Mouse (Mus musculus): ENCODE results near the gene Ubqln4.
A peak's percentile ranks its signal among the peaks of the same experiment; 100 is the strongest.

Ubqln4 gene

DNA sequence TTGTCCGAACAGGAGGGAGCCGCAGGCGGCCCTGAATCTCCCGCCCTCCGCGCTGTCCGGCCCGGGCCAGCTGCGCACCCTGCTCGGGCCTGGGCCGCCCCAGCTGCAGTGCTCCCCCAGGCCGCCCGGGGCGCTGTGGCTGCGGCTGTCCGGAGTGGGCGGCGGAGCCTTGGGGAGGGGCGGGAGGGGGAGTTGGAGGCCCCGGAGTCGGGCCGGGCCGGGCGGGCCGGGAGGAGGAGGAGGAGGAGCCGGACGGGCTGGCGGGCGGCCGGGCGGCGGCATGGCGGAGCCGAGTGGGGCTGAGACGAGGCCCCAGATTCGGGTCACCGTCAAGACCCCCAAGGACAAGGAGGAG lies at the start of gene Ubqln4:
Gene Ubqln4, plus strand, starts transcription at position 234 of the 355 bp plus-strand sequence.
- no peak for DNase-seq

DNA sequence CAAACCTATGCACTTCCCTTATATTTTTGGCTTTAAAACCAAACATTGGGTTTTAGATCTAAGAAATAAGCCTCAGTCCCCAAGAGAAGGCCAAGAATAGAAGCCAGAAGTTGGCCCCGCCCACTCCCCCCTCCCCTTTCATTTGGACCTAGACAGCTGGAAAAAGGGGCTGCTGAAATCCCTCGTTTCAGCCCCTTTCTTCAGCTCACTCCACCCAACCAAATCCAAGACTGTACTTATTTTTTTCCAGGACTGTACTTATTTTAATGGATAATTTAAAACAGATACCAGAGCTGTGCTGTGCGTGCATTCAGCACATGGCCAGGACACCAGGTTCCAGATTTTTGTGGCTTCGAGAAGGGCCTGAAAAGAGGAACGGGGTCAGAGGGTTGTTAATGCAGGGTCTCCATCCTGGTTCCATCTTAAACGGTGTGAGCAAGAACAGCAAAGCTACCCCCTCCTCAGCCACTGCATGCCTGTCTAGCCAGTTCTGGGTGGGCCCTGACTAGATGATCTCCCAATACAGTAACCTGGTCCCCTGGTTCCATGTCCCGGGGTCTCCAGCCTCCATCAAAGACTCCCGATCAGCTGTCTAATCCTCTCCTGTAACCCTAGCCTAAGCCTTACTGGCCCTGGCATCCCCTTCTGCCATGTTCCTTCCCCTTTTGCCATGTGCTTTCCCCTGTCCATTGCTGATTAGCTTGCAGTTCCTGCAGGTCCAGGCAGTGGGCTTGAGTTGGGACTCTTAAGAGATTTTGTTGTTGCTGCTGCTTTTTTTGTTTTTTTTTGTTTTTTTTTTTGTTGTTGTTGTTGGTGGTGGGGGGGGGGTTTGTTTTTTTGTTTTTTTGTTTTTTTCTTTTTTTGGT lies 49.4 kb upstream of the Ubqln4 start:
- DNase-seq = no peak

DNA sequence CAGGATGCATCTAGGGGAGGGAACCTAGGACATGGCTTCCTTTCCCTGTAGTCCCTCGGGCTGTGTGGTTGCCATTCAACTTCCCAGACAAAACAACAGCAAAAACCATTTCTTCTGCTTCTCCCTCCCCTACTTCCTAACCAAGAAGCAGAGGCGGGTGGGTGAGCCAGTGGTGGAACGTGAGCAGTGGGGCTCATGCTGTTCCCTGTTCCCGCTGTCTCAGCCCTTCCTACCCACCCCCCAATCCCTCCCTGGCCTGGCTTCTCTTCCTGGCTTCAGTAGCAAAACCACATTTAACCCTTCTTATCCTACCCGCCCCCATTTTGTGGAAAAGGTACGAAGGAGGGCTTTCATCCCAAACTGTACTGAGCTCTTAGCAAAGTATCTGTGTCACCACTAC lies 48.5 kb upstream of the Ubqln4 start:
- no peak for DNase-seq

DNA sequence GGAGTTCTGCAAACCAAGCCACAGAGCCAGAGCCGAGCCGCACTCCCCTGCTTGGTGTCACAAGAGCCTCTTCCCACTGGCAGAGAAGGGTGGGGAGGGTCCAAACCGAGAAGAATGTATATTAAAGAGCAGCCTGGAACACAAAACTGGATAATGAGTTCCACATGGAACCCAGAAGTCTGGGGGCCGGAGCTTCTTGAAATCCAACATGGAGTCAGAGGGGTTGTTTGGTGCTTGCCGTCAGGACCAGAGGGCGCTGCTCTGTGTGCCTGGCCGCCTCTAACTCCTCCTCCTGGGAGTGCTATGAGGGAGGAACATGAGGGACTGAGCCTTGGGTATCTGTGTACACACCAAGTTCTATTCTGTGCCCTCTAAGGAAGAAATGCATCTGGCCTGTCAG lies 47.8 kb upstream of the Ubqln4 start:
- no peak for DNase-seq

DNA sequence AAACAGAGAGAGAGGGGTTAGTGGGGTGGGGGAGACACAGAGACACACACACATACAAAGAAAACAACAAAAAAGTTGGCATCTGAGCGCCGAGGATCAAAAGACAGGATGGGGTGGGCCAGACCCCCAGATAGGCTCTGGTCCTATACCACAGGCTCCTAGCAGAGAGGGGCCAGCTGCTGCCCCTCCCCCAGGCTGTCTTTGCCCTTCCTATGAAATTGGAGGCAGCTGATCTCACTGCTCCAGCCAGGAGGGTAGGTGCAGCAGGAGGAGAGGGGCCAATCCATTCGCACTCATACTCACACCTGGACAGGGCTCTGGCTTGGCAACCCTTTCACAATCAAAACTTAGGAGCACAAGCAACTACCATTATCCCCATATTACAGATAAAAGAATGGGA lies 44.3 kb upstream of the Ubqln4 start:
- no peak for DNase-seq

DNA sequence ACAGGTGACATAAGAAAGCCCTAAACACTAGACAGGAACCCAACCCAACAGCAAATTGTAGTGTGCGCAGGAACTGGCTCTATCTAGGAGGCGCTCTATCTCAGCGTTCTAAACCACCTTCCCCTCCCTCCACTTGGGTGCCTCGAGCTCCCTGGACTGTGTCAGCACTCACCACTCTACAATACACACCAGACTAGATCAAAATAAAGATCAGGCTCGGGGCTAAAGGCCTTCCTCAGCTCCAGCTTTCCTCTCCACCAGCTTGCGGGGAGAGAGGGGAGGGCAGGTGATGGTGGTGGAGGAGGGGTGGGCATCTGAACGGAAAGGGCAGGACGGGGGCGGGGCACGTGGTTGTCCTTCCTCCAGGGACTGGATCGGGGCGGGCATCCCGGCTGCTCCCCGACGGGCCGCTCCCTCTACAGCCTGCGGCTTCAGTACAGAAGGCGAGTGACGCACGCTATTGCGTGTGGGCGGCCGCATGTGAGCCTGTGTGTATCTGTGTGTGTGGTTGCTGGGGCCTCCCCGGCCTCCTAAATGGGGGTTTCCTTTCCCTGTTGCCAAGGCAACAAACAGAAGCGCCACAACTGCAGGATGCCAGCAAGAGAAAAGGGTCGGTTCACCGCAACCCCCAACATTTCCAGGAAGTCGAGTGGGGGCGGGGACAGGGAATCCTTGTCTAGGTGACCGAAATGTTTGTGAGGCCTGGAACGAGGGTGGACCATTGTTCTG lies 43.7 kb upstream of the Ubqln4 start, which contains the start of gene Lmna:
Gene Lmna, minus strand, starts transcription at position 265 of the 729 bp plus-strand sequence.
- DNase-seq = peak; percentile 95

DNA sequence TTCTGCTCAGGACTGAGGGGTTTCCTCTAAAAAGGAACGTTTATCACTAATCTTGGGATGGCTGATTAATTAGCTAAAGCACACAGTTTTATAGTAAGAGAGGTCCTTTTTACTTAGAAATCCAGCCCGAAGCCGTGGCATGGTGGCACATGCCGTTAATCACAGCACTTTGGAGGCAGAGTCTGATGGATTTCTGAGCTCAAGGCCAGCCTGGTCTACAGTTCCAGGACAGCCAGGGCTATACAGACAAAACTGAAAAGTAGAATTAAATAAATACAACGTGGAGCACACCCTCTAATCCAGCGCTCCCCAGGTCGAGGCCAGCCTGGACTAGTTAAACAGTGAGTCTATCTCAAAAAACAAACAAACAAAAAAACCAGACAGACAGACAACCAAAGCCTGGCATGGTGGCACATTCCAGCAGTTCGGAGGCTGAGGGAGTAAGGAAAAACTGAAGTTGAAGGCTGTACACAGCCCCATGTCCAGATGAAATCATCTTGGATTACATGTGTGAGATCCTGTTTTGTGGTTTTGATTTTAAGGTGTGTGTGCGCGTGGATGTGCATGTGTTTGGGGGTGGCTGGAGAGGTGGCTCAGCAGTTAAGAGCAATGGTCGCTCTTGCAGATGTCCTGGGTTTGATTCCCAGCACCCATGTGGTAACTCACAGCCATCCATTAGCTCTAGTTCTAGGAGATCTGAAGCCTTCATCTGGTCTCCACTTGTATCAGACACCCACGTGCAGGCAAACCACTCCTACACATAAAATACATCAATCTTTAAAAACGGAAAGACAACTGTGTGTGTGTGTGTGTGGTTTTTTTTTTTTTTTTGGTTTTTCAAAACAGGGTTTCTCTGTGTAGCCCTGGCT lies 42.9 kb upstream of the Ubqln4 start:
- DNase-seq = no peak

DNA sequence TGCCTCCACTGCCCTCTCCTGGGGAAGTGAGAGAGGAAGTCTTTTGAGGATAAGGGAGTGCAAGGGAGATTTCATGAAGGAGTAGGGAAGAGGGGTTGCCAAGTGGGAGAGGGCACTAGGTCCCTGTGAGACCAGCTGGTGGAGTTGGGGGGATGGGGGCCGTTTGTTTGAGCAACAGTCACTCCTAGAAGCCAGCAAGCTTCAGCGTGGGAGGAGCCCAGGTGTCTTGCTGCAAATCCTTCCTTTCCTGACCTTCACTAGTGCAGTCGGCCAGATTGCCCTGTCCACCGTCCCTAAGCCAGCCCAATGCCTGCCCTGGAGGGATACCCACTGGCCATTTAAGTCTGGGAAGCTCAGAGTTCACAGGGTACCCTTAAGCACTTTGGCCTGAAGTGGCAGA lies 42.0 kb upstream of the Ubqln4 start:
- DNase-seq = no peak

DNA sequence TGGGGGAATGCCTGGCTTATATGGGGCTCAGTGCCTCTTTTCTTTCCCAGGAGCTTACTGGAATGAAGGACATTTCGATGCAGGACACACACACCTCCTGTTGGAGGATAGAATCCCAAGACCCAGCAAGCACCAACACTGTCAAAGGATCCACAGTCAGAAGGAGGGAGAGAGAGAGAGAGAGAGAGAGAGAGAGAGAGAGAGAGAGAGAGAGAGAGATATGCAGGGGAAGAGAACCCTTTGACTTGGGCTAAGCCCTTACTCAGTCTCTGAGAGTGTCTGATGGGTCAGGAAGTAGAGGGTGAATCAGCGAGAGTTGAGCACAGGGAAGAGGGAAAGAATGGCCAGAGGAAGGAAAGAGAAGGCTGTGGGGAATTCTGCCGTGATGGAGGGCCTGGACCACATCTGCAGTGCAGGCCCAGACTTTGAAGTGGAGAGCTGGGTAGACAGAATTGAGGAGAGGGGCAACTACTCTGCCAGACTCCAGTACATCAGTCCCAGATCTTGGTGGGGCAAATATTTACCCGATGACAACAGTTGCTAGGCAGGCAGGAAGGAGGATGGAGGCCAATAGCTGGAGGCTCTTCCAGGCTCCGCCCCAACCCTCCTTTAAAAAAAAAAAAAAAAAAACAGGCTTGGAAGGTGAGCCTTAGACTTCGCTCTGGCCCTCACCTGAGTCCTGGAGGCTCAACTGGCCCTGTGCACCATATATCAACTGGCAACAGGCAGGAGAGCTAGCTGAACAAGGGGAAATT lies 41.2 kb upstream of the Ubqln4 start:
- no peak for DNase-seq

DNA sequence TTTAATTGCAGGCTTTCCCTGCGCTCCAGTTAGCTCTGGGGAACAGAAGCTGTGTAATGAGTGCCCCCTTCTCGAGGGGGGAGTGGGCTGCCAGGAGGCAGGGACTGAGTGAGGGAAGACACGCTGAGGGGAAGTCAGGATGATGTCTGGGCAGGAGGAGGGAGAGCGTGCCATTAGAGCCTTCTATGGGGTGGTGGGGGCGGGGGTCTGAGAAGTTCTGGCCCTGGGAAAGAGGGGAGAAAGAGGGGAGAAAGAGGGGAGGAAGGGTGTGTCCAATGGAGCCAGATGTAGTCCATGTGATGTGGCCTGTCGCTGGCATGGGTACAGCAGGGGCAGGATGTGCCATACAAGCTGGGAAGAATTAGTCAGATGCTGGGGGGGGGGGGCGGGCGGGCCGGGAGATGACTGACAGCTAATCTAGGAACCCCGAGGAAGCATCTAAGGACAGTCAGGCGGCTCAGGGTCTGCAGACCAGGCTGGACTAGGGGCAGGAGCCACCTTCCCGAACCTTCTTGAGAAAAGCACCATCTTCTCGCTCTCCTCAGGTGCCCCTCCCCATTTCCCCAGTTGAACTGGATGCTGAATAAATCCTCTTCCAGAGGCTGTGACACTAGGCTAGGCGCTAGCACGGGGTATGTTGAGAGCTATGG lies 40.5 kb upstream of the Ubqln4 start:
- no peak for DNase-seq

DNA sequence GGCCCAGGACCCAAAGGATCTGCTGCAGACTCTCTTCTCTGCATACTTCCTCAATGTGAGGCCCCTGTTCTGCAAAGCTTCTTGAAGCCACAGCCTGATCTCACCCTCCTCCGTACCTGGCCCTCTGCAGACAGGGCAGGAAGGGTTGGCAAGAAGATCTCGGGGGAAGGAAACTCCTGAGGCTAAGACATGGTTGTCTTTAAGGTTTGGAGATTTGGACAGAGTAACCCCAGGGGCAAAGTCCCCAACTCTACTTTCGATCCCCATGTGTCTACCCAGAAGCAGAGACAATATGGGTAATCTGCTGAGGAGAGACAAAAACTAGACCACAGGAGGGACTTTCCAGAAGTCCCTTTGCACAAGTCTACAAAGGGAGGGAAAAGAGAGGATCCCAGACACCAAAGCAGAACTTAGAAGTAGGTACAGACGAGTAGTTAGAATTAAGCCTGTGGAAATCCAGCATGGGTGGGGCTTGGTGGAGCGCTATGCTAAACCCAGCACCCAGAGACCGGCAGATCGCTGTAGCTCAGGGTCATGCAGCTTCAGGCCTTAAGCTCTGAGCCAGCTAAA lies 39.9 kb upstream of the Ubqln4 start:
- no peak for DNase-seq

DNA sequence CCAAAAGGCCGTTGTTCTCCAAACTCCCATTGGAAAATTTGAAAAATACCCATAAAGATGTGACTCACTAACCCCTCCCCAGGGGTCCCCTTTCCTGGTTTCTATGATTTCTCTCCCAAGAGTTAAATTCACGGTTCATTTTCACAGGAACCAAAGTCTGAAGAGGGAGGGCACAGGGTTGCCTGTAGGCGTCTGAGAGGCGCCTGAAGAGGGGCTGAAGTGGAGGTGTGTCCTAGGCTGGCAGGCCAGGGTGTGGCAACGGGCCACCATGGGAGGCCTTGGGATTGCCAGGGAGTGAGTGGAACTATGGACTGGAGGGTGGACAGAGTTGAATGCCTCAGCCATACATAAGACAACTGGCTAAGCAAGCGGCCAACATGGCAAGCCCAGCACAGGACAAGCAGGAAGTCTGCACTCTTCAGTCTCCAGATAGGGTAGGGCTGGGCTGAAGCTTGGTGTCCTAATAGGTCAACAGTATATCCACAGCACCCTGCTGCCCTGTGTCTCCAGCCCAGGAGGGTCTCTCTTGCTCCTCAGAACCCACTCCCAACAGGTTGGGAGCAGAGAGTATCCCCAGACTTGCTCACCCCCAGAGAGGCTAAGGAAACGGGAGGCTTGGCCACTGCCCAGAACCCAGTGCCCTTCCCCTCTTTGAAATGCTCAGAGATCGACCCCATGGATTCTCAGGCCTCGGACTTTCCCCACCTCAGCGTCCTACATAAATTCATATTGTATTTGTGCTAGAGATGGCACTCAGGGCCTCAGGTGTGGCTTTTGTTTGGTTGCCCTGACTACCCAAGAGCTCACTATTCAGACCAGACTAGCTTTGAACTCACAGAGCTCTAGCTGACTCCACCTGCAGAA lies 39.1 kb upstream of the Ubqln4 start:
- no peak for DNase-seq

DNA sequence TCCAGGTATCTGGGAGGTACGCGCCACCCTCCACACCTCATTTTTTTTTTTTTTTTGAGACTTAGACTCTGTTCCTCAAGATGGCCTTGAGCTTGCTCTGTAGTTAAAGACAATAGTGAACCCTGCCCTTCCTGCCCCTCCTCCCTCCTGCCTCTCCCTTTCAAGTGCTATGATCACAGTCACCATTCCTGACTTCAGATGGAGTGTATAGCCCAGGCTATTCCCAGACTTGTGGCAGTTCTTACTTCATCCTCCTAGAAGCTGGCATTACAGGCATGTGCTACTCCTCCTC lies 38.5 kb upstream of the Ubqln4 start:
- DNase-seq = no peak

DNA sequence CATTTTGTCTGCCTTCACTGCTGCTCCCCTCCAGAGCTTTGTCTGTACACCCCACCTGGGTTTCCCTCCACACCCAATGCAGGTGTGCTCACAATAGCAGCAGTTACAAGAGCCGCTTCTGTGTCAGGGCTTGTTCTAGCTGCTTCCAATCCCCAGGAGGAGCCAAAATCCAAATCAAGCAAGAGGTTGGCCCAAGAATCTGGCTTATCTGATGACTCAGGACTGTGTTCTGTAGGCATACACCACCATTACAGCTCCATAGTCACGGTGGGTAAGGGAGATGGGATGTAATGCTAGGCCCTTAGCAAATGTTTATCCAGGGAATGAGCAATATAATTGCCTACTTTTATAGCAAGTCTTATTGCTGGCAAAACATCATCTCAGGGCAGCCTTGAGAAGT lies 37.2 kb upstream of the Ubqln4 start:
- no peak for DNase-seq

DNA sequence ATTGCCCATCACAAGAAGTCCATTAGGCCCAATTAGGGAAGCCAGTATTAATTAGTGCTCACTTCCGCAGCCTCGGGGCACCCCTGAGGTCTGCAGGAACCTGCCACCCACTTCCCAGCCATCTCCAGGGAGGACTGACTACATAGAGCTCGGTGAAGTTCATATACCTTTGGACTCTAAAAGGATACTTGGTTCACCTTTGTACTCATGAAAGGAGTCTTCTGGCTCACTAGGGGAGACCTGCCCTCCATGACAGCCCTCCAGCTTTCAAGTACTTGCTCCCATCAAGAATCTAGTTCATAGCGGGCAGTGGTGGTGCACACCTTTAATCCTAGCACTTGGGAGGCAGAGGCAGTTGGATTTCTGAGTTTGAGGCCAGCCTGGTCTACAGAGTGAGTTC lies 35.1 kb upstream of the Ubqln4 start:
- no peak for DNase-seq

DNA sequence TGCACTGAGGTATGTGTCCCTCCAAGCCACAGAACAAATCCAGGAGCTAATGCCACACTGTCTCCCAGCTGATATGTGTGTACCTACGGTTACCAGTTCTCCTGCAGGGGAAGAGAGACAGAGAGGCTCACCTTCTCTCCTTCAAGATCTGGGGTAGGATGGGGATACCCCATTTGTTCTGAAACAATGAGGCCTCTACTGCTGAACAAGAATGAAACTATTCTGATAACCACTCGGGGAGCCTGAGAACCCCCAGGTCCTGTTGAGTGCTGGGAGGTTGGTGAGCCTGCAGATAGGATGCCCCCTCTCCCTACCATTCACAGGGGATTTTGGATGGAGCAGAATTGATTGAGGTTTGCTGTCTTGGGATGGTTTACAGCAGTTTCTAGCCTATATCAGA lies 33.5 kb upstream of the Ubqln4 start:
- DNase-seq = no peak

DNA sequence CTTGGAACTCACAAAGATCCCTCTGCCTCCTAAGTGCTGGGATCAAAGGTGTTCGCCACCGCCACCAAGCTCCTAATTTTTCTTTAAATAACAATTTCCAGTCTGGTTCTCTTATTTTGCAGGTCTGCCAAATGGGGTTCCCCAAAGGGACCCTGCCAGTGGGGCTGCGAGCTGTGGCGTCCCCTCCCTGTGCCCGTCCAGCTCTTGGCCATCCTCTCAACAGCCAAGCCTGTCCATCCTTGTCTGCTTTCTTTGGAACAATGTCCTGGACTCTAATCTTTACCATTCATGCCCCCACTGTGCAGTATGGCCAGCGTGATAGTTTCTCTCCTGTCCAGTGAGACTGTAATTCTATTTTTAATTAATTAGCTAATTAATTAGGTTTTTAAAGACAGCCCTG lies 32.4 kb upstream of the Ubqln4 start:
- DNase-seq = no peak

DNA sequence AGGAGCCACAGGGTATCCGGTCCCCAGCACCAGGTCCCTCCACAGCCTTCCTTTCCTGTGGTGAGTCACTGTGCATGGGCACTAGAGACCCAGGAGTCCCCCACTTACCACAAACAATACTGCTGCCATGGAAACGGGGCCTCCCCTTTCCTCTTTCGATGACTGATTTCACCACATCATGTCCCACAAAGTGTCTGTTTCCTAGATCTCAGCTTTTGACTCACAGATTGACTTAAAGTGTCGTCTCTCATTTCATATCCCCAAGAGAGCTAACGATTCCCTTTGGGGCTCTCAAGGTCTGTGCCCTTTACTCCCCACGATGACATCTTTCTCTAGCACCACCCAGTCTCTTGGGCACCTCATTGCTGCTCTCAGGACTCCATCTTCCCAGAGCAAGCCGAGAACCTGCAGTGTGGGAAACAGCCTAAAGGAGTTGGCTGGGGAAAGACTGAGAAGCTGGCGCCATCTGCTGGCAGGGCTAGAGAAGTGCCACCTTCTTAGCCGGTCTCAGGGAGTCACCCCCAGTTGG lies 31.7 kb upstream of the Ubqln4 start:
- DNase-seq = peak; percentile 50

DNA sequence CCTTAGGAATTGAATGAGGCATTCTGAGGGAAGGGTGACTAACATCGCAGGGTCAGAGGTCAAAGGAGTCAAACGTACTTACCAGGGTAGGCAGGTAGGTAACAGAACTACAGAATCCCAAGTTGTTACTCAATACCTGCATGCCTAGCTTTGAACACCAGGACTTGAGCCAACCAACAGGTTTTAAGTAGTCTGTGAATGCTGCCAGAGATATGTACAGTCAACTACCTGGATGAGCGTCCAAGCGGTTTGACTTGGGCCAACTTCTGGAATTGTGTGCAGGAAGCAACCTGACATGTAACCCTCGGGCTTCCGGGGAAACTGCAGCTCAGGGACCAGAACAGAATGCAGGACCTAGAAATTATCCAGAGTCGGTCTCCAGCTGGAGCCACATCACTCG lies 30.5 kb upstream of the Ubqln4 start:
- DNase-seq = no peak

DNA sequence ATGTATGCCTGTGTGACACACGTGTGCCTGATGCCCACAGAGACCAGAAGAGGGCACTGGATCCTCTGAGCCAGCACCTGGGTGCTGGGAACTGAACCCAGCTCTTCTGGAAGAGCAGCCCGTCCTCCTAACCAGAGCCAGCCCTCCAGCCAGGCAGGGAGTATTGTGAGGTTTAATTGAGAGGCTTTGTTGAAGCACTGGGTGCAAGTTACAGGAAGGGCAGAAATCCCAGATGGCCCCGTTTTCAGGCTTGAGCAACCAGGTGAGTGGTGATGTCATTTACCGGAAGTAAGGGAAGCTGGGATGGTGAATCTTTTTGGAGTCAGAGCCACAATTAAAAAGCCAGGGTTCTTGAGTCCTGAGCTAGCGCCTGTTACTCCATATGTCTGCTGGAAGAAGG lies 28.5 kb upstream of the Ubqln4 start:
- DNase-seq = no peak

Data from cerebellum, adult 9-11 months (tissue).